Mouse (Mus musculus) MEL (cell line): ENCODE data around the gene Slc25a21.

ENCODE experiments used
- BHLHE40 ChIP-seq: IDR thresholded peaks from 2 replicates; pipeline ENCODE4 v1.6.1; 2012; ENCODE audit warnings: low read depth, mild to moderate bottlenecking, inconsistent platforms, low read length, improper control_type of control experiment, borderline replicate concordance
- CHD2 ChIP-seq: IDR thresholded peaks from 2 replicates; pipeline ENCODE4 v1.6.1; 2011; ENCODE audit warnings: low read length, improper control_type of control experiment
- NRF1 ChIP-seq: IDR thresholded peaks from 2 replicates; pipeline ENCODE4 v1.6.1; 2014; ENCODE audit warnings: low read depth, mild to moderate bottlenecking, inconsistent platforms, low read length, improper control_type of control experiment, moderate library complexity; ENCODE audit not compliant: poor library complexity, insufficient read depth, severe bottlenecking
- POLR2A ChIP-seq, 2 experiments: IDR thresholded peaks; 2 replicates each; pipeline ENCODE4 v1.6.1; 2011 to 2012; ENCODE audit warnings: low read length in 2 of 2, mild to moderate bottlenecking in 2 of 2, control low read depth in 1 of 2, improper control_type of control experiment in 1 of 2, low read depth in 1 of 2, moderate library complexity in 1 of 2; ENCODE audit not compliant: control insufficient read depth in 1 of 2, insufficient read depth in 1 of 2, poor library complexity in 1 of 2
- POLR2AphosphoS2 ChIP-seq: IDR thresholded peaks from 2 replicates; pipeline ENCODE4 v1.6.1; 2011; ENCODE audit warnings: low read length, improper control_type of control experiment
- TAL1 ChIP-seq: IDR thresholded peaks from 2 replicates; pipeline ENCODE4 v1.6.1; 2012; ENCODE audit warnings: mild to moderate bottlenecking, inconsistent platforms, low read length, moderate library complexity, mixed read lengths
- TBP ChIP-seq: IDR thresholded peaks from 2 replicates; pipeline ENCODE4 v1.8.0; 2011; ENCODE audit warnings: low read depth, low read length, improper control_type of control experiment
- ZMIZ1 ChIP-seq: IDR thresholded peaks from 2 replicates; pipeline ENCODE4 v1.6.1; 2012; ENCODE audit warnings: low read depth, mild to moderate bottlenecking, inconsistent platforms, low read length, improper control_type of control experiment, moderate library complexity

- TF ChIP-seq POLR2A (IDR thresholded peaks at IDR 0.05; ENCODE audit: control insufficient read depth in 1 of 2, insufficient read depth in 1 of 2, low read depth in 1 of 2, low read length in 2 of 2, poor library complexity in 1 of 2) = no peak
- TF ChIP-seq NRF1 = no peak
- TF ChIP-seq TAL1 = no peak
- TF ChIP-seq ZMIZ1 = no peak
- no peak for TF ChIP-seq TBP
- no peak for TF ChIP-seq CHD2
- TF ChIP-seq BHLHE40 = no peak
- TF ChIP-seq POLR2AphosphoS2 = no peak
Measured at GRCm38 (mm10) chr12:56897976-56898375, 299.3 kb downstream of the Slc25a21 start.
